Mouse (Mus musculus) left cerebral cortex, postnatal 4 days (tissue): ENCODE data around the gene Etfbkmt. TPM values are rescaled to one million over a fixed set of nuclear protein-coding genes. Genes with fewer than 3 reads are reported as not detected.
A peak's percentile ranks its signal among the peaks of the same experiment; 100 is the strongest.
"Not testable (repeated sequence)": the region's sequence is repeated elsewhere in the genome, so short reads cannot be mapped to it uniquely, and the experiment has no call there.

Experiments used
- DNase-seq: peaks from one replicate; pipeline ENCODE4 v3.0.0-alpha.2; 2022
- intact Hi-C: fragments of 180-260 bp; cut with DNase I; formaldehyde crosslinking; loops from one replicate; pipeline ENCODE4 v1.15.1; 2025
- total RNA-seq, 2 experiments: library from RNA; stranded (reverse); gene quantifications; 2 replicates each; pipeline ENCODE4 v1.2.3; 2021

Etfbkmt gene
- total RNA-seq, 2 experiments from 2014 or later: 3.7 to 4.3 TPM

GRCm38 (mm10) chr6:149131111-149131510, 8.5 kb upstream of the Etfbkmt start:
- intact Hi-C loops: loop anchor here (10.0 kb wide), 1 partner anchor 244 kb away; no protein-coding TSS in a partner anchor

GRCm38 (mm10) chr6:149132311-149133077, 7.2 kb upstream of the Etfbkmt start:
- intact Hi-C loops: loop anchor here (10.0 kb wide), 1 partner anchor 242 kb away; no protein-coding TSS in a partner anchor
- DNase-seq: peak; percentile 25

More at GRCm38 (mm10) chr6:149131111-149131510, 8.5 kb upstream of the Etfbkmt start:
- no peak for DNase-seq

- no peak for DNase-seq
- intact Hi-C loops: loop anchor here (10.0 kb wide), 1 partner anchor 240 kb away; no protein-coding TSS in a partner anchor
Measured at GRCm38 (mm10) chr6:149134391-149135150, 5.1 kb upstream of the Etfbkmt start.

GRCm38 (mm10) chr6:149135631-149136030, 4.0 kb upstream of the Etfbkmt start:
- intact Hi-C loops: loop anchor here (10.0 kb wide), 1 partner anchor 239 kb away; no protein-coding TSS in a partner anchor
- no peak for DNase-seq

- DNase-seq: no peak
- intact Hi-C loops: loop anchor here (10.0 kb wide), 1 partner anchor 237 kb away; no protein-coding TSS in a partner anchor
Measured at GRCm38 (mm10) chr6:149137936-149138335, 1.7 kb upstream of the Etfbkmt start.

GRCm38 (mm10) chr6:149139011-149139410, 638 bp upstream of the Etfbkmt start:
- intact Hi-C loops: loop anchor here (10.0 kb wide), 1 partner anchor 236 kb away; no protein-coding TSS in a partner anchor
- no peak for DNase-seq

- DNase-seq: peak; percentile 69
- intact Hi-C loops: no loop called here
Measured at GRCm38 (mm10) chr6:149141393-149142173, 1.9 kb downstream of the Etfbkmt start.

GRCm38 (mm10) chr6:149145143-149145542, 5.5 kb downstream of the Etfbkmt start:
- no peak for DNase-seq
- intact Hi-C loops: no loop called here

GRCm38 (mm10) chr6:149148436-149149229, 9.0 kb downstream of the Etfbkmt start:
- DNase-seq: no peak
- intact Hi-C loops: no loop called here

GRCm38 (mm10) chr6:149152119-149152518, 12.5 kb downstream of the Etfbkmt start:
- no peak for DNase-seq
- intact Hi-C loops: no loop called here

- no peak for DNase-seq
- intact Hi-C loops: no loop called here
Measured at GRCm38 (mm10) chr6:149153473-149154115, 13.9 kb downstream of the Etfbkmt start.

GRCm38 (mm10) chr6:149154116-149155030, 14.7 kb downstream of the Etfbkmt start:
- DNase-seq: no peak
- intact Hi-C loops: no loop called here

GRCm38 (mm10) chr6:149155031-149155841, 15.6 kb downstream of the Etfbkmt start:
- no peak for DNase-seq
- intact Hi-C loops: no loop called here

GRCm38 (mm10) chr6:149167038-149167437, 27.4 kb downstream of the Etfbkmt start:
- DNase-seq, intact Hi-C loops: not testable (repeated sequence)

GRCm38 (mm10) chr6:149167672-149168071, 28.0 kb downstream of the Etfbkmt start:
- no peak for DNase-seq
- intact Hi-C loops: no loop called here

- intact Hi-C loops: no loop called here
- no peak for DNase-seq
Measured at GRCm38 (mm10) chr6:149168436-149168835, 28.8 kb downstream of the Etfbkmt start.

GRCm38 (mm10) chr6:149169965-149170364, 30.3 kb downstream of the Etfbkmt start:
- intact Hi-C loops, DNase-seq: not testable (repeated sequence)
